Mouse (Mus musculus): Measurements from ENCODE around the gene Cdk6. TPM values are rescaled to one million over a fixed set of nuclear protein-coding genes. Genes with fewer than 3 reads are reported as not detected.
"Not testable (repeated sequence)": the region's sequence is repeated elsewhere in the genome, so short reads cannot be mapped to it uniquely, and the experiment has no call there.

Cdk6 gene
- polyA plus RNA-seq, 1 experiment from 2014 or later = 37.7 TPM

DNA sequence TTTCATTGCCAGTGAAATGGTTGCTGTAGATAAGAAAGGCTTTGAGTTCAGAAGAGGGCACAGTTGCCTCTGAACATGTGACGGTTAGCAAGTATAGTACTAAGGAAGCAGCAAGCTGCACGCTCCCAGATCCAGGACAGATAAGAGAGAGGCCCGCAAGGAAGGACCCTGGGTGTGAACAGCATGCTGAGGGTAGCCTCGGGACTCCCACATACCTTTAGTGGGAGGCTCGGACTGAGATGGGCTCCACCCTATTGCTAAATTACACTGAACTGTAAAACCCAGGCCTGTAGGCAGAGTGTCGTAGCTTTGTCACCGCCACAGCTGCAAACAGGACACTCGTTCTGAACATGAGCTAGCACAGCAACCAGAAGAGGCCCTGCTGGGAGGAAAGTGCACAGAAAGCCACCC lies 173.6 kb downstream of the Cdk6 start:
- H3K4me2 ChIP-seq = no peak overlapping the region
- no peaks in the 10 kb centered on the region for H3K36me3 ChIP-seq
- H3K4me1 ChIP-seq = peaks cover 3% of the 10 kb centered on the region
- no peaks in the 10 kb centered on the region for H3K27me3 ChIP-seq (replicated peaks)
- no peak overlapping the region for H3K9ac ChIP-seq
- WGBS = 48% methylated on average over 8 of the region's 8 CpGs
- peak; percentile 57; the same call in 1 of the 2 replicates for ATAC-seq (ENCODE audit: insufficient read depth, low FRiP score, low read depth)
- no peak overlapping the region for H3K4me3 ChIP-seq (replicated peaks)
- H3K9me3 ChIP-seq = no peaks in the 10 kb centered on the region
- H3K27ac ChIP-seq = no peak overlapping the region

DNA sequence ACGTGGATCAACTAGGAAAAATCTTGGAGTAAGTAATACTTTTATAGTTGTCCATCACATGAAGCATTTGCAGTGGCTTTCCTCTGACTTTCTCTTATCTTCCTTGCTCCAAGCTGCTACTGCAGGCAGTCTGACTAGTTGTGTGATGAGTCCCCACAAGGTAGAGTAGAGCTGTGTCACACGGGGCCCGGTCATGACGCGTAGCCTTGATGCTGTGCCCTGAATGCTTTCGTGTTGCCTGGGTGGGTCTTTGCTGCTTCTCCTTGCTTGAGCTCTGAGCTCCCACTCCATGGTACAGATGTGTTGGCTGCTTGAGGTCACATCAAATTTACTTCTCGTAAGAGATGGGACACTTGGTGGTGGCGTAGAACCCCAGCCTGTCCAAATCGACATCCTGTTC lies 174.2 kb downstream of the Cdk6 start:
- no peak overlapping the region for H3K4me2 ChIP-seq
- ATAC-seq (ENCODE audit: insufficient read depth, low FRiP score, low read depth) = no peak

GRCm38 (mm10) chr5:3516481-3517075 lies 175.3 kb downstream of the Cdk6 start:
- Histone ChIP-seq H3K4me3 (replicated peaks) (no peak overlapping the region), H3K27me3 (replicated peaks) (no peaks in the 10 kb centered on the region), H3K4me2 (peak overlapping the region; percentile 21; the same call in 1 of the 2 replicates), H3K9me3 (no peaks in the 10 kb centered on the region), H3K4me1 (peaks cover 3% of the 10 kb centered on the region), H3K36me3 (peaks cover 3% of the 10 kb centered on the region; the same call in 1 of the 2 replicates), H3K9ac (no peak overlapping the region), H3K27ac (peak overlapping the region; percentile 44; the same call in 1 of the 2 replicates)
- WGBS = 48% methylated on average over 9 of the region's 9 CpGs
- peak; percentile 78; the same call in 1 of the 2 replicates for ATAC-seq (ENCODE audit: insufficient read depth, low FRiP score, low read depth)

More for the DNA sequence above, 174.2 kb downstream of the Cdk6 start:
- H3K27me3 ChIP-seq (replicated peaks) = no peaks in the 10 kb centered on the region
- H3K36me3 ChIP-seq = peaks cover under 1% of the 10 kb centered on the region; the same call in 1 of the 2 replicates
- H3K4me3 ChIP-seq (replicated peaks) = no peak overlapping the region
- H3K27ac ChIP-seq = no peak overlapping the region
- no peaks in the 10 kb centered on the region for H3K9me3 ChIP-seq
- 86% methylated on average over 9 of the region's 9 CpGs for WGBS
- H3K9ac ChIP-seq = no peak overlapping the region
- H3K4me1 ChIP-seq = peaks cover 3% of the 10 kb centered on the region

DNA sequence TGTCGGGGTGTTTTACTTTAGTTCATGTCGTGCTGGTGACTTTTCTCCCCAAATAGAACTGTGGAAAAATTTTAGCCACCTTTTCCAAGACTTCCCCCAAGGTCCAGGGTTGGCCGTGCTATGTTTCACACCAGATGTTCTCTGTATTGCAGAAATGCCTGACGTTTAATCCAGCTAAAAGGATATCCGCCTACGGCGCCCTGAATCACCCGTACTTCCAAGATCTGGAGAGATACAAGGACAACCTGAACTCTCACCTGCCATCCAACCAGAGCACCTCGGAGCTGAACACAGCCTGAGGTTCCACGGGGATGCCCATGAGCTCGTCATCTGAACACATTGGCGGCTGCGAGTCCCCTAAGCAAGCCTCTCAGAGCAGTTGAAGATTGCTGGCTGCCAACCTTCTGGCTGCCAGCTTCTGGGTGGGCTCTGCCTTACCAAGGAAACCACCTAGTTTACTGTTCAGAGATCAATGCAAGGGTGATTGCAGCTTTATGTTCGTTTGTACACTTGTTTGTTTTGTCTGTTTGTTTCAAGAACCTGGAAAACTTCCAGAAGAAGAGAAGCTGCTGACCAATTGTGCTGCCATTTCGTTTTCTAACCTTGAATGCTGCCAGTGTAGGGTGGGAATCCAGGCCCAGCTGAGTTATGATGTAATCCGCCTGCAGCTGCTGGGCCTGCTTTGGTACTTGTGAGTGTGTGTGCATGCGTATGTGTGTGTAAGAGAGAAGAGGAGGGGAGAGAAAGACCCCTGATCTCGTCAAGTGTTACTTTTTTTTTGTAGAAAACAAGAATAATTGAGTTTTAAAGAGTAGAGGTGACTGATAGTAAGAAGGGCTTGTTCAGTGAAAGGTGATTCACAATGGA lies 179.4 kb downstream of the Cdk6 start:
- Histone ChIP-seq H3K27me3 (replicated peaks) (no peaks in the 10 kb centered on the region), H3K27ac (no peak overlapping the region), H3K4me3 (replicated peaks) (no peak overlapping the region), H3K4me1 (peaks cover 3% of the 10 kb centered on the region), H3K4me2 (no peak overlapping the region), H3K36me3 (peaks cover 3% of the 10 kb centered on the region; the same call in 1 of the 2 replicates), H3K9me3 (no peaks in the 10 kb centered on the region), H3K9ac (no peak overlapping the region)
- ATAC-seq (ENCODE audit: insufficient read depth, low FRiP score, low read depth) = no peak
- WGBS = 81% methylated on average over 18 of the region's 18 CpGs

- no peaks in the 10 kb centered on the region for H3K4me1 ChIP-seq
- 88% methylated on average over 12 of the region's 12 CpGs for WGBS
- no peak overlapping the region for H3K4me2 ChIP-seq
- H3K27me3 ChIP-seq (replicated peaks) = no peaks in the 10 kb centered on the region
- no peak overlapping the region for H3K4me3 ChIP-seq (replicated peaks)
- H3K36me3 ChIP-seq = peaks cover 3% of the 10 kb centered on the region; the same call in 1 of the 2 replicates
- no peak overlapping the region for H3K27ac ChIP-seq
- no peaks in the 10 kb centered on the region for H3K9me3 ChIP-seq
- H3K9ac ChIP-seq = no peak overlapping the region
- ATAC-seq (ENCODE audit: insufficient read depth, low FRiP score, low read depth) = no peak
Observed at GRCm38 (mm10) chr5:3521741-3522140, 180.5 kb downstream of the Cdk6 start.

DNA sequence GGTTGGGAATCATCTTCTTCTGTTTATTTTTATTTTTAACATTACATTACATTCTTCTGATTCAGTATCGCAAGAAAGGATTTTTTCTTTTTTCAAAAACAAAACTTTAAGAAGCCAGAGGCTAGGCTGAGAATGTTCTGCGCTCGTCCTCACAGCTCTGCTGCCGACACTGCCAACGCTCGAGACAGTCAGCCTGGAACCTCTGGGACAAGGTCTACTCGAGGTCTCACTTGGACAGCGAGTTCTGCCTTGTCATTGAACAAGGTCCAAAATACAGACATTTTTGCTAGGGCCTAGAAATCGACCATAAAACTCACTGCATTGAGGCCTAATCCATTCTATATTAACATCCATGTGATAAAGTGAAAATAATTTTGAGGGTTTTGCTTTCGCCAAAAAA lies 181.5 kb downstream of the Cdk6 start:
- WGBS = 90% methylated on average over 10 of the region's 10 CpGs
- Histone ChIP-seq H3K4me2 (no peak overlapping the region), H3K4me3 (replicated peaks) (no peak overlapping the region), H3K4me1 (no peaks in the 10 kb centered on the region), H3K9me3 (no peaks in the 10 kb centered on the region), H3K9ac (no peak overlapping the region), H3K27me3 (replicated peaks) (no peaks in the 10 kb centered on the region), H3K27ac (no peak overlapping the region), H3K36me3 (peaks cover 3% of the 10 kb centered on the region; the same call in 1 of the 2 replicates)
- no peak for ATAC-seq (ENCODE audit: insufficient read depth, low FRiP score, low read depth)

DNA sequence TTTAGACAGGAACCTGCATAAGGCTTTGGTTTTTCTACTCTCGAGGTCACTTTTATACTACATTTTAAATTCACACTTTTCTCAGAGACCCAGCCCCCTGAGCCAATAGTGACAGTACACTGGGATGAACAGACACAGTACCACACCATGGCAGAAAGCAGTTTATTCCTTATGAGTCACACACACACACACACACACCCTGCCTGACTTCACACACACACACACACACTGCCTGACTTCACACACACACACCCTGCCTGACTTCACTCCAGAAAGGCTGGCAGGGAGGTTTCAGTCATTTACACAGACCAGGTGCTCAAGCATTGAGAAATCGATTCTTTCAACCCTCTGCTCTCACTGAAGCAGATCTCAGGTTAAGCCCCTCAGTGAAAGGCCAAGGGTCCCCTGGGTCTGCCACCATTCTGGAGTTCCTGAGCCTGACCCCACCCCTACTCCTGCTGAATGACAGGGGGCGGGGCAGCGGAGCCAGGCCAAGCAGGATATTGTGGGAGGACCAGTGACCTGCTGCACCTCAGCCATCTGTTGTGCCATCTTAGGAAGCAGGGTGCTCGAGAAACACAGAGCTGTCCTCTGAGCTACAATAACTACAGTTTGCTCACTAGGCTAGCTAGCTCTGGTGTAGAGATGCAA lies 185.9 kb downstream of the Cdk6 start:
- Histone ChIP-seq H3K36me3 (no peaks in the 10 kb centered on the region), H3K27ac (no peak overlapping the region), H3K9ac (no peak overlapping the region), H3K4me3 (replicated peaks) (no peak overlapping the region), H3K9me3 (no peaks in the 10 kb centered on the region), H3K4me2 (0 out of 2 replicates have a peak overlapping the region, but pooled peaks have one; percentile 16), H3K4me1 (no peaks in the 10 kb centered on the region), H3K27me3 (replicated peaks) (no peaks in the 10 kb centered on the region)
- ATAC-seq (ENCODE audit: insufficient read depth, low FRiP score, low read depth) = peak; percentile 66; the same call in 1 of the 2 replicates
- 35% methylated on average over 5 of the region's 5 CpGs for WGBS

DNA sequence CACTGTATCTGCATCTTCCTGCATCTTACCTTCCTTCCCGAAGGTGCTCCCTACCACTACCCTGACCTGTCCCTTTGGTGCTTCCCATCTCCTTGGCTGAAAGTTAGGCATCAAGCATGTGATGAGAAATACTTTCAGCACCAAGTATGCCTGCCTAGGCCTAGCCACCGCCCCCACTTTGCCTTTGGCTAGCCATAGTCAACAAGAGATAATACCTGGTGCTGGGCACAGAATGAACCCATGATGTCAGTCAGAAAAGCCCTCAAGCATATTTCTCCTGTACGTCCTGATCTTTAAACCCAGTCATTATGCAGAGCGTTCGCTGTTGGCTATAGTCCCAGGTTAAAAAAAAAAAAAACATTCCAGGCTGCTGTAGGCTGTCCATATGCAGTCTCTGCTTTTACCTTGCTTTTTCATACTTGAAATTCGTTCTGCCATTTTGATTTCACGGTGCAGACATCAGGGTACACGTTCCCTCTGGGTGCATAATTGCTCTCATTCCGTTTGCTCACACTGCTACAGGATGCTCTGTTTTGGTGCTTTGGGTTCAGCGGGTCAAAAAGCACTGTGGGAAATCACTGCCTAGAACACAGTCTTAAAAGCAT lies 188.4 kb downstream of the Cdk6 start:
- H3K36me3 ChIP-seq = no peaks in the 10 kb centered on the region
- WGBS = 76% methylated on average over 10 of the region's 10 CpGs

DNA sequence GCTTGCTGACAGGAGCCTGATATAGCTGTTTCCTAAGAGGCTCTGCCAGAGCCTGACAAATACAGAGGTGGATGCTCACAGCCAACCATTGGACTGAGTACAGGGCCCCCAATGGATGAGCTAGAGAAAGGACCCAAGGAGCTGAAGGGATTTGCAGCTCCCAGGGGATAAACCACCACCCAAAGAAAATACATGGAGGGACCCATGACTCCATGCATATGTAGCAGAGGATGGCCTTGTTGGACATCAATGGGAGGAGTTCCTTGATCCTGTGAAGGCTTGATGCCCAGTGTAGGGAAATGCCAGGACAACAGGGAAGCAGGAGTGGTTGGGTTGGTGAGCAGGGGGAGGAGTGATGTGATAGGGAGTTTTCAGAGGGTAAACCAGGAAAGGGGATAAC lies 190.8 kb downstream of the Cdk6 start:
- H3K27me3 ChIP-seq (replicated peaks); H3K9ac ChIP-seq; H3K9me3 ChIP-seq; H3K4me2 ChIP-seq; H3K4me3 ChIP-seq (replicated peaks); ATAC-seq (ENCODE audit: insufficient read depth, low FRiP score, low read depth); H3K36me3 ChIP-seq; H3K27ac ChIP-seq; H3K4me1 ChIP-seq: not testable (repeated sequence)

More for the DNA sequence above, 188.4 kb downstream of the Cdk6 start:
- ATAC-seq (ENCODE audit: insufficient read depth, low FRiP score, low read depth) = no peak
- H3K9me3 ChIP-seq = no peaks in the 10 kb centered on the region
- no peak overlapping the region for H3K9ac ChIP-seq
- no peaks in the 10 kb centered on the region for H3K4me1 ChIP-seq
- no peak overlapping the region for H3K27ac ChIP-seq
- H3K4me2 ChIP-seq = no peak overlapping the region
- no peak overlapping the region for H3K4me3 ChIP-seq (replicated peaks)
- no peaks in the 10 kb centered on the region for H3K27me3 ChIP-seq (replicated peaks)

DNA sequence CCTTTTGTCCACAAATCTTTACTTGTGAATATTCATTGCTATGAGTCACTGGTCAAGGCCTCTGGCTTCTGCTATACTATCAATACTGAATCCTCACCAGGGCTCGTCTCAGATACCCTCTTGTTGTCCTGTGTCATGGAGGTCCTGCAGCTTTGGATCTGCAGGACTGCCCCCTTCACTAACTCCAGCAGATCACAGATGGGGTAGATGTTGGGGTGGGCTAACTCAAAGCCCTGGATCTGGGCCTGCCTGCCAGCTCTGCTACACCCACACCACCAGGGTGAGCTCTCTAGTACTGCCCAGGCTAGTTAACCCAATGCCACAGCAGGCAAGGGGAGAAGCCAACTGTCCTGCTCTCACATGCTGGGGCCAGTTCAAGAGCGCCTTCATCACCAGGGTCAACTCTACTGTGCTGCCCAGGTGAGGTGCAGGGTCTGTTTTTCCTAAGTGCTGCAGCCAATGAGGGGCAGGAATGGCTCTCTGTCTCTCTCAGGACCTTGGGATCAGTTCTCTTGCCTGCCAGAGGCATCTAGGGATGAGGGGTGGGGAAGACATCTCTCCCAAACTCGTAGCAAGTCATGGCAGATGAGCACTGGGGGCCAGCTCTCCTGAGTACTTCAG lies 195.4 kb downstream of the Cdk6 start:
- Histone ChIP-seq H3K9ac (no peak overlapping the region), H3K4me3 (replicated peaks) (no peak overlapping the region), H3K27me3 (replicated peaks) (no peaks in the 10 kb centered on the region), H3K27ac (no peak overlapping the region), H3K4me1 (no peaks in the 10 kb centered on the region), H3K36me3 (no peaks in the 10 kb centered on the region), H3K4me2 (no peak overlapping the region), H3K9me3 (no peaks in the 10 kb centered on the region)
- no peak for ATAC-seq (ENCODE audit: insufficient read depth, low FRiP score, low read depth)
- WGBS = 80% methylated on average over 3 of the region's 3 CpGs

Measured in stomach, embryonic 15.5 days (tissue).